Mouse (Mus musculus): ENCODE measurements around the gene Foxi1. TPM values are rescaled to one million over a fixed set of nuclear protein-coding genes. Genes with fewer than 3 reads are reported as not detected.
A peak's percentile ranks its signal among the peaks of the same experiment; 100 is the strongest.
"Not testable (repeated sequence)": the region's sequence is repeated elsewhere in the genome, so short reads cannot be mapped to it uniquely, and the experiment has no call there.

The Foxi1 gene
- polyA plus RNA-seq (2012; rRNA removed), result 0.04 TPM in 1 of 2 replicates, not detected in the other

GRCm38 (mm10) chr11:34207989-34208388, at the start of gene Foxi1:
Foxi1 (minus strand) TSS chr11:34208089.
- Histone ChIP-seq H3K4me3 (ENCODE audit: insufficient read depth, low read length) (no peak within 1 kb of the TSS), H3K4me1 (ENCODE audit: control insufficient read depth, insufficient read depth, low read length) (no peaks in the 10 kb centered on the region), H3K27ac (ENCODE audit: insufficient read depth, low read length) (no peak within 1 kb of the TSS)
- no peak for TF ChIP-seq CTCF (IDR thresholded peaks at IDR 0.05; ENCODE audit: extremely low read depth, insufficient read depth, low read length)

- H3K27ac ChIP-seq (ENCODE audit: insufficient read depth, low read length), result no peak overlapping the region
- TF ChIP-seq CTCF (IDR thresholded peaks at IDR 0.05; ENCODE audit: extremely low read depth, insufficient read depth, low read length), result no peak
- no peak for TF ChIP-seq POLR2A (IDR thresholded peaks at IDR 0.05; ENCODE audit: extremely low read depth, insufficient read depth, low read length)
- no peak overlapping the region for H3K4me3 ChIP-seq (ENCODE audit: insufficient read depth, low read length)
- no peaks in the 10 kb centered on the region; the same call in 1 of the 2 replicates for H3K4me1 ChIP-seq (ENCODE audit: control insufficient read depth, insufficient read depth, low read length)
Observed at GRCm38 (mm10) chr11:34242979-34243378, 35.1 kb upstream of the Foxi1 start.

- no peak overlapping the region for H3K27ac ChIP-seq (ENCODE audit: insufficient read depth, low read length)
- no peak for TF ChIP-seq CTCF (IDR thresholded peaks at IDR 0.05; ENCODE audit: extremely low read depth, insufficient read depth, low read length)
- TF ChIP-seq POLR2A (IDR thresholded peaks at IDR 0.05; ENCODE audit: extremely low read depth, insufficient read depth, low read length), result no peak
- H3K4me3 ChIP-seq (ENCODE audit: insufficient read depth, low read length), result no peak overlapping the region
- peaks cover 2% of the 10 kb centered on the region for H3K4me1 ChIP-seq (ENCODE audit: control insufficient read depth, insufficient read depth, low read length)
Observed at GRCm38 (mm10) chr11:34240252-34240651, 32.4 kb upstream of the Foxi1 start.

- Histone ChIP-seq H3K27ac (ENCODE audit: insufficient read depth, low read length) (no peak overlapping the region), H3K4me3 (ENCODE audit: insufficient read depth, low read length) (no peak overlapping the region), H3K4me1 (ENCODE audit: control insufficient read depth, insufficient read depth, low read length) (peaks cover 2% of the 10 kb centered on the region)
- TF ChIP-seq CTCF (IDR thresholded peaks at IDR 0.05; ENCODE audit: extremely low read depth, insufficient read depth, low read length), result no peak
- TF ChIP-seq POLR2A (IDR thresholded peaks at IDR 0.05; ENCODE audit: extremely low read depth, insufficient read depth, low read length), result no peak
Observed at GRCm38 (mm10) chr11:34239691-34240090, 31.8 kb upstream of the Foxi1 start.

- Histone ChIP-seq H3K4me1 (ENCODE audit: control insufficient read depth, insufficient read depth, low read length) (peaks cover 2% of the 10 kb centered on the region), H3K4me3 (ENCODE audit: insufficient read depth, low read length) (no peak overlapping the region), H3K27ac (ENCODE audit: insufficient read depth, low read length) (no peak overlapping the region)
- TF ChIP-seq CTCF (IDR thresholded peaks at IDR 0.05; ENCODE audit: extremely low read depth, insufficient read depth, low read length) (no peak), POLR2A (IDR thresholded peaks at IDR 0.05; ENCODE audit: extremely low read depth, insufficient read depth, low read length) (no peak)
Observed at GRCm38 (mm10) chr11:34236885-34237284, 29.0 kb upstream of the Foxi1 start.

- Histone ChIP-seq H3K4me1 (ENCODE audit: control insufficient read depth, insufficient read depth, low read length) (peaks cover 2% of the 10 kb centered on the region), H3K27ac (ENCODE audit: insufficient read depth, low read length) (no peak overlapping the region), H3K4me3 (ENCODE audit: insufficient read depth, low read length) (no peak overlapping the region)
- TF ChIP-seq CTCF (IDR thresholded peaks at IDR 0.05; ENCODE audit: extremely low read depth, insufficient read depth, low read length) (peak; percentile 52), POLR2A (IDR thresholded peaks at IDR 0.05; ENCODE audit: extremely low read depth, insufficient read depth, low read length) (no peak)
Observed at GRCm38 (mm10) chr11:34236091-34236759, 28.3 kb upstream of the Foxi1 start.

GRCm38 (mm10) chr11:34228758-34229364, 21.0 kb upstream of the Foxi1 start:
- TF ChIP-seq CTCF (IDR thresholded peaks at IDR 0.05; ENCODE audit: extremely low read depth, insufficient read depth, low read length), result peak; percentile 77
- TF ChIP-seq POLR2A (IDR thresholded peaks at IDR 0.05; ENCODE audit: extremely low read depth, insufficient read depth, low read length), result no peak
- no peak overlapping the region for H3K27ac ChIP-seq (ENCODE audit: insufficient read depth, low read length)
- H3K4me1 ChIP-seq (ENCODE audit: control insufficient read depth, insufficient read depth, low read length), result no peaks in the 10 kb centered on the region
- H3K4me3 ChIP-seq (ENCODE audit: insufficient read depth, low read length), result no peak overlapping the region

GRCm38 (mm10) chr11:34227180-34227579, 19.3 kb upstream of the Foxi1 start:
- TF ChIP-seq POLR2A (IDR thresholded peaks at IDR 0.05; ENCODE audit: extremely low read depth, insufficient read depth, low read length) (no peak), CTCF (IDR thresholded peaks at IDR 0.05; ENCODE audit: extremely low read depth, insufficient read depth, low read length) (peak; percentile 43; the same call in 1 of the 2 replicates)
- no peaks in the 10 kb centered on the region for H3K4me1 ChIP-seq (ENCODE audit: control insufficient read depth, insufficient read depth, low read length)

GRCm38 (mm10) chr11:34220596-34220995, 12.7 kb upstream of the Foxi1 start:
- H3K4me3 ChIP-seq (ENCODE audit: insufficient read depth, low read length); H3K4me1 ChIP-seq (ENCODE audit: control insufficient read depth, insufficient read depth, low read length); H3K27ac ChIP-seq (ENCODE audit: insufficient read depth, low read length): not testable (repeated sequence)

More at GRCm38 (mm10) chr11:34227180-34227579, 19.3 kb upstream of the Foxi1 start:
- Histone ChIP-seq H3K27ac (ENCODE audit: insufficient read depth, low read length) (no peak overlapping the region), H3K4me3 (ENCODE audit: insufficient read depth, low read length) (no peak overlapping the region)

- Histone ChIP-seq H3K4me1 (ENCODE audit: control insufficient read depth, insufficient read depth, low read length) (no peaks in the 10 kb centered on the region), H3K27ac (ENCODE audit: insufficient read depth, low read length) (no peak overlapping the region)
Observed at GRCm38 (mm10) chr11:34212853-34213252, 5.0 kb upstream of the Foxi1 start.

More at GRCm38 (mm10) chr11:34212853-34213252, 5.0 kb upstream of the Foxi1 start:
- peak; percentile 38; the same call in 1 of the 2 replicates for TF ChIP-seq CTCF (IDR thresholded peaks at IDR 0.05; ENCODE audit: extremely low read depth, insufficient read depth, low read length)
- no peak for TF ChIP-seq POLR2A (IDR thresholded peaks at IDR 0.05; ENCODE audit: extremely low read depth, insufficient read depth, low read length)
- H3K4me3 ChIP-seq (ENCODE audit: insufficient read depth, low read length), result no peak overlapping the region

Measured in cortical plate, adult 2 months (tissue).